Mouse (Mus musculus) CH12.LX (cell line): ENCODE data around the gene 5730522E02Rik. TPM values are rescaled to one million over a fixed set of nuclear protein-coding genes. Genes with fewer than 3 reads are reported as not detected.
A peak's percentile ranks its signal among the peaks of the same experiment; 100 is the strongest.

Experiments
- DNase-seq: peaks from one replicate; pipeline ENCODE4 v3.0.0-alpha.2; 2013; ENCODE audit errors: extremely low read depth
- H3K27ac ChIP-seq: 2 replicates; pipeline ENCODE4 v1.5.1; 2012; ENCODE audit warnings: low read depth, mild to moderate bottlenecking, control low read depth, moderate library complexity; ENCODE audit not compliant: insufficient read depth
- H3K27me3 ChIP-seq: replicated peaks from 2 replicates; pipeline ENCODE3; 2012; ENCODE audit warnings: inconsistent platforms
- H3K36me3 ChIP-seq, 2 experiments: replicated peaks in 1 of 2; 2 replicates each; pipeline versions ENCODE3 to v1.6.1; 2012; ENCODE audit warnings: inconsistent platforms in 1 of 2, low read length in 1 of 2, mild to moderate bottlenecking in 1 of 2, mixed read lengths in 1 of 2, moderate library complexity in 1 of 2; ENCODE audit not compliant: control insufficient read depth in 1 of 2, insufficient read depth in 1 of 2
- H3K4me1 ChIP-seq, 2 experiments: 2 replicates each; pipeline ENCODE4 v1.6.1; 2012; ENCODE audit warnings: inconsistent platforms in 1 of 2, moderate library complexity in 1 of 2; ENCODE audit not compliant: insufficient read depth in 2 of 2, control insufficient read depth in 1 of 2
- H3K4me2 ChIP-seq: 2 replicates; pipeline ENCODE4 v1.6.1; 2012; ENCODE audit warnings: low read depth, mild to moderate bottlenecking, control low read depth; ENCODE audit not compliant: poor library complexity, insufficient read depth, severe bottlenecking
- H3K4me3 ChIP-seq, 3 experiments: fragments of 150-350 bp in 1 of 3; sonication (generic) in 1 of 3; replicated peaks in 1 of 3; 2 replicates each; pipeline versions ENCODE3 to v1.5.1; 2011 to 2012; ENCODE audit warnings: low read depth in 2 of 3, low read length in 2 of 3, mild to moderate bottlenecking in 2 of 3, moderate library complexity in 2 of 3, control low read depth in 1 of 3, improper control_type of control experiment in 1 of 3, inconsistent platforms in 1 of 3, mixed read lengths in 1 of 3; ENCODE audit not compliant: poor library complexity in 1 of 3
- H3K79me2 ChIP-seq: replicated peaks from 2 replicates; pipeline ENCODE4 v1.6.1; 2012; ENCODE audit warnings: mild to moderate bottlenecking, moderate library complexity; ENCODE audit not compliant: control insufficient read depth, poor library complexity, insufficient read depth, severe bottlenecking; ENCODE audit errors: extremely low read depth
- H3K9ac ChIP-seq: 2 replicates; pipeline ENCODE4 v1.6.1; 2012; ENCODE audit warnings: low read depth, mild to moderate bottlenecking, control low read depth, moderate library complexity; ENCODE audit not compliant: insufficient read depth
- H3K9me3 ChIP-seq: replicated peaks from 2 replicates; pipeline ENCODE3; 2012; ENCODE audit warnings: low read length, inconsistent platforms, mixed read lengths
- CHD1 ChIP-seq: IDR thresholded peaks from 2 replicates; pipeline ENCODE4 v1.6.1; 2012; ENCODE audit warnings: low read depth, low read length, improper control_type of control experiment, inconsistent platforms
- CTCF ChIP-seq, 2 experiments: IDR thresholded peaks in 1 of 2; conservative IDR thresholded peaks in 1 of 2; 2 replicates each; pipeline ENCODE4 v1.5.1; 2011 to 2012; ENCODE audit warnings: low read depth in 2 of 2, low read length in 2 of 2, improper control_type of control experiment in 1 of 2, inconsistent platforms in 1 of 2, mild to moderate bottlenecking in 1 of 2, moderate library complexity in 1 of 2
- ELF1 ChIP-seq: IDR thresholded peaks from 2 replicates; pipeline ENCODE4 v1.6.1; 2014; ENCODE audit warnings: low read depth, mild to moderate bottlenecking, inconsistent platforms, low read length, improper control_type of control experiment
- ETS1 ChIP-seq: conservative IDR thresholded peaks from 2 replicates; pipeline ENCODE4 v1.6.1; 2012; ENCODE audit warnings: low read depth, mild to moderate bottlenecking, inconsistent platforms, low read length, improper control_type of control experiment, moderate library complexity
- GABPA ChIP-seq: IDR thresholded peaks from 2 replicates; pipeline ENCODE4 v1.6.1; 2012; ENCODE audit warnings: low read depth, low read length, improper control_type of control experiment, inconsistent platforms; ENCODE audit not compliant: insufficient replicate concordance
- JUN ChIP-seq: IDR thresholded peaks from 2 replicates; pipeline ENCODE4 v1.6.1; 2011; ENCODE audit warnings: low read depth, mild to moderate bottlenecking, low read length, improper control_type of control experiment, moderate library complexity; ENCODE audit not compliant: insufficient read depth
- JUND ChIP-seq: conservative IDR thresholded peaks from 2 replicates; pipeline ENCODE4 v1.6.1; 2011; ENCODE audit warnings: low read depth, low read length, improper control_type of control experiment
- MYC ChIP-seq: IDR thresholded peaks from 2 replicates; pipeline ENCODE4 v1.6.1; 2011; ENCODE audit warnings: low read depth, mild to moderate bottlenecking, improper control_type of control experiment, low read length
- NELFE ChIP-seq: IDR thresholded peaks from 2 replicates; pipeline ENCODE4 v1.6.1; 2011; ENCODE audit warnings: low read depth, low read length, improper control_type of control experiment
- NRF1 ChIP-seq: IDR thresholded peaks from 2 replicates; pipeline ENCODE4 v1.6.1; 2014; ENCODE audit warnings: low read depth, mild to moderate bottlenecking, inconsistent platforms, low read length, improper control_type of control experiment, moderate library complexity
- PAX5 ChIP-seq: IDR thresholded peaks from 2 replicates; pipeline ENCODE4 v1.6.1; 2012; ENCODE audit warnings: low read length, inconsistent platforms, mixed read lengths
- POLR2A ChIP-seq: IDR thresholded peaks from 2 replicates; pipeline ENCODE4 v1.6.1; 2011; ENCODE audit warnings: low read depth, mild to moderate bottlenecking, improper control_type of control experiment, low read length
- POLR2AphosphoS2 ChIP-seq: IDR thresholded peaks from 2 replicates; pipeline ENCODE4 v1.6.1; 2011; ENCODE audit warnings: low read depth, low read length, improper control_type of control experiment
- RAD21 ChIP-seq: IDR thresholded peaks from 2 replicates; pipeline ENCODE4 v1.6.1; 2011; ENCODE audit warnings: low read depth, mild to moderate bottlenecking, low read length, improper control_type of control experiment, moderate library complexity
- SIN3A ChIP-seq: IDR thresholded peaks from 2 replicates; pipeline ENCODE4 v1.6.1; 2012; ENCODE audit warnings: low read length, improper control_type of control experiment, inconsistent platforms
- SMC3 ChIP-seq: IDR thresholded peaks from 2 replicates; pipeline ENCODE4 v1.6.1; 2011; ENCODE audit warnings: low read depth, low read length, improper control_type of control experiment
- TBP ChIP-seq: conservative IDR thresholded peaks from 2 replicates; pipeline ENCODE4 v1.6.1; 2011; ENCODE audit warnings: low read depth, low read length, improper control_type of control experiment
- UBTF ChIP-seq: IDR thresholded peaks from 2 replicates; pipeline ENCODE4 v1.6.1; 2012; ENCODE audit warnings: low read depth, mild to moderate bottlenecking, inconsistent platforms, low read length, improper control_type of control experiment, moderate library complexity
- USF1 ChIP-seq: IDR thresholded peaks from 2 replicates; pipeline ENCODE4 v1.6.1; 2014; ENCODE audit warnings: low read depth, mild to moderate bottlenecking, inconsistent platforms, low read length, improper control_type of control experiment
- USF2 ChIP-seq: conservative IDR thresholded peaks from 2 replicates; pipeline ENCODE4 v1.6.1; 2011; ENCODE audit warnings: low read depth, low read length, improper control_type of control experiment
- ZNF384 ChIP-seq: IDR thresholded peaks from 2 replicates; pipeline ENCODE4 v1.6.1; 2012; ENCODE audit warnings: low read depth, low read length, improper control_type of control experiment, inconsistent platforms
- dilution Hi-C: fragments of 300-500 bp; cut with MboI; formaldehyde crosslinking; loops from 2 replicates; pipeline ENCODE4 v1.14.3; 2020; ENCODE audit warnings: low sequenced_read_pairs; ENCODE audit not compliant: extremely low pct_unique_long_range_greater_than_20kb, extremely low pct_ligation_motif_present
- in situ Hi-C: fragments of 300-500 bp; cut with MboI; formaldehyde crosslinking; loops from 3 replicates; pipeline ENCODE4 v1.14.3; 2019; ENCODE audit warnings: low sequenced_read_pairs, low pct_ligation_motif_present, low pct_unique_long_range_greater_than_20kb, mixed read lengths
- polyA plus RNA-seq: library from polyadenylated mRNA; unstranded; fragments of >175 nt; gene quantifications from 2 replicates; pipeline ENCODE4 v1.2.1, GENCODE M21; 2012; ENCODE audit warnings: low read depth; ENCODE audit not compliant: insufficient read length
- total RNA-seq, 2 experiments: library from RNA; depleted of rRNA; stranded (reverse); fragments of 300-350 nt in 1 of 2; fragments of >200 nt in 1 of 2; gene quantifications; 2 replicates each; pipeline ENCODE4 v1.2.3; 2012 to 2014

The 5730522E02Rik gene
- total and polyA plus RNA-seq, 3 experiments, result not detected

DNA sequence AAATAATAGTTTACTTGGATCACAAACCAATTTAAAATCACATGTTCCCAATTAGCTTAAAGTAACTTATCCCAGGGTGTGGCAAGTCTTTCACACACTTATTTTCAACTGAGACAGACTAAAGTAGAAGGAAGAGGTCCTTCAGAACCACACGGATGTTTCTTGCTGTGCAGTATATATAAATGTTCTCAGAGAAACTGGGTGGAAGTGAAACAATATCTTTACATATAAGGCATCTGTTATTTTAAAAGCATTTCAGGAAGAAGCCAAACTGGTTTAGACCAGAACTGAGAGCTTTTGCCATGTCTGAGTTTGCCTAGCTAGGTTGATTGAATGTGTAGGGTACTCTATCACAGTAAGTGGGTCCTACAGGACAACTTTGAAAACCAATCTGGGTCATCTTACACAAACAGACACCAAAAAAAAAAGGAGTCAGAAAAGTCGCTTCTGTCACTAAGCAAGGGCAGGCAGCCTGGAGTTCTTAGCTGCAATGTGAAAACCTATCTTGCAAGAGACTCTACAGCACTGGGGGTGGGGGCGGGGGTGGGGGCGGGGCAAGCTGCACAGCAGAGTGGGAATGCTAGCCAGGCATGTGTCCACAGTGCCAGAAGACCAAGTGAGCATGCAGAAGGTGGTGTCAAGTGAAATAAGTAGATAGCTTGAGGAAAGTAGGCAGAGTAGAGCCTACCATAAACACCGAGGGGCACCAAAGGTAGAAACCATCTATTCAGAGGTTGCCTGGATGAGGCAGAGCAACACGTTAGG is 463.3 kb downstream of the 5730522E02Rik start:
- Histone ChIP-seq H3K9me3 (peaks cover 2% of the 10 kb centered on the region), H3K36me3 (no peaks in the 10 kb centered on the region), H3K9ac (no peak overlapping the region), H3K4me3 (no peak overlapping the region), H3K27ac (no peak overlapping the region), H3K79me2 (no peaks in the 10 kb centered on the region), H3K4me2 (no peak overlapping the region), H3K27me3 (no peaks in the 10 kb centered on the region), H3K4me1 (no peaks in the 10 kb centered on the region)
- in situ Hi-C loops (no loop called here), dilution Hi-C loops (no loop called here)
- TF ChIP-seq CHD1, result no peak
- TF ChIP-seq MYC, result no peak
- TF ChIP-seq ELF1, result no peak
- TF ChIP-seq POLR2AphosphoS2, result no peak
- no peak for TF ChIP-seq SIN3A
- TF ChIP-seq USF2, result no peak
- no peak for TF ChIP-seq CTCF (conservative IDR thresholded peaks at IDR 0.05 in 1 of 2, IDR thresholded peaks at IDR 0.05 in 1 of 2; ENCODE audit: low read depth in 2 of 2, low read length in 2 of 2)
- no peak for TF ChIP-seq UBTF
- TF ChIP-seq NELFE, result no peak
- no peak for TF ChIP-seq JUN
- no peak for TF ChIP-seq POLR2A
- no peak for TF ChIP-seq PAX5
- TF ChIP-seq GABPA, result no peak
- no peak for TF ChIP-seq RAD21
- no peak for TF ChIP-seq ETS1
- no peak for TF ChIP-seq NRF1
- no peak for TF ChIP-seq TBP
- TF ChIP-seq JUND, result no peak
- DNase-seq, result no peak

DNA sequence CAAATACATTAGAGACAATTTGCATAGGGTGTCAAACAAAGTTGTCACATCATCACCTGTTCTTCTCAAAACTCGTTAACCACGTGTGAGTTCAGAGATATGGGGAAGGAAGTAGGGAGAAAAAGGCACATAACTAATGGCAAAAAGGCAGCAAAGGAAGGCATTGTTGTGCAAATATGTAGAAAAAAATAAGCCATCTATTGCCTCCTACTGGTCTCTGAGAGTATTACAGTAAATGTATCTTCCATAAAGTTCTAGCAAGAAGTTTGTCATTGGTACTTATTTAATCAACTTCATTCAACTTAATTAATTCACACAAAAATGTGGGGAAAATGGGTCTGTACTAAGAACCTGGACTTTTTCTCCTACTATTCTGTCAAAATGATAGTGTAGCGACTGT is 466.9 kb downstream of the 5730522E02Rik start:
- no peaks in the 10 kb centered on the region for H3K27me3 ChIP-seq
- H3K4me1 ChIP-seq, result no peaks in the 10 kb centered on the region
- H3K79me2 ChIP-seq, result no peaks in the 10 kb centered on the region
- no peak overlapping the region for H3K9ac ChIP-seq
- H3K36me3 ChIP-seq, result no peaks in the 10 kb centered on the region
- no peak overlapping the region for H3K4me3 ChIP-seq
- no peak overlapping the region for H3K4me2 ChIP-seq
- TF ChIP-seq SMC3, result peak; percentile 34; the same call in 1 of the 2 replicates
- 0 out of 2 replicates have a peak, but pooled peaks have one; percentile 14 for TF ChIP-seq ZNF384
- TF ChIP-seq CTCF (conservative IDR thresholded peaks at IDR 0.05 in 1 of 2, IDR thresholded peaks at IDR 0.05 in 1 of 2; ENCODE audit: low read depth in 2 of 2, low read length in 2 of 2), result peak; percentile 54 to 63; a peak in 3 of 4 replicates
- peak; percentile 59 for TF ChIP-seq RAD21
- TF ChIP-seq POLR2AphosphoS2, result no peak
- no peak for TF ChIP-seq USF1
- TF ChIP-seq TBP, result no peak
- in situ Hi-C loops (no loop called here), dilution Hi-C loops (no loop called here)
- peaks cover 2% of the 10 kb centered on the region for H3K9me3 ChIP-seq
- H3K27ac ChIP-seq, result no peak overlapping the region
- DNase-seq, result peak; percentile 31
